Mouse (Mus musculus) hindbrain, embryonic 16.5 days (tissue): ENCODE results near the gene Mpzl2. TPM values are rescaled to one million over a fixed set of nuclear protein-coding genes. Genes with fewer than 3 reads are reported as not detected.

Experiments
- ATAC-seq: fragments of 200-750 bp; cut with Nextera tagmentation; 2 replicates; pipeline ENCODE4 v1.8.0; 2017; ENCODE audit warnings: moderate TSS enrichment, moderate library complexity
- H3K27ac ChIP-seq: fragments of 300-500 bp; sonication (generic); 2 replicates; pipeline ENCODE4 v1.5.1; 2014; ENCODE audit warnings: low read depth, mild to moderate bottlenecking, control low read depth, low read length, moderate library complexity
- H3K27me3 ChIP-seq: fragments of 300-500 bp; sonication (generic); replicated peaks from 2 replicates; pipeline ENCODE4 v1.6.1; 2014; ENCODE audit warnings: low read length; ENCODE audit not compliant: control insufficient read depth, insufficient read depth
- H3K36me3 ChIP-seq: fragments of 300-500 bp; sonication (generic); 2 replicates; pipeline ENCODE4 v1.6.1; 2014; ENCODE audit warnings: mild to moderate bottlenecking, low read length, moderate library complexity, mixed read lengths; ENCODE audit not compliant: control insufficient read depth, insufficient read depth
- H3K4me1 ChIP-seq: fragments of 300-500 bp; sonication (generic); 2 replicates; pipeline ENCODE4 v1.6.1; 2014; ENCODE audit warnings: low read depth, low read length; ENCODE audit not compliant: control insufficient read depth, insufficient read depth
- H3K4me2 ChIP-seq: fragments of 300-500 bp; sonication (generic); 2 replicates; pipeline ENCODE4 v1.6.1; 2014; ENCODE audit warnings: mild to moderate bottlenecking, low read length, control low read depth, moderate library complexity
- H3K4me3 ChIP-seq: fragments of 300-500 bp; sonication (generic); 2 replicates; pipeline ENCODE4 v1.5.1; 2014; ENCODE audit warnings: mild to moderate bottlenecking, low read length, control low read depth, moderate library complexity
- H3K9ac ChIP-seq: fragments of 300-500 bp; sonication (generic); 2 replicates; pipeline ENCODE4 v1.6.1; 2014; ENCODE audit warnings: low read depth, mild to moderate bottlenecking, control low read depth, low read length, moderate library complexity
- H3K9me3 ChIP-seq: fragments of 300-500 bp; sonication (generic); 2 replicates; pipeline ENCODE4 v1.6.1; 2014; ENCODE audit warnings: mild to moderate bottlenecking, low read length, moderate library complexity; ENCODE audit not compliant: control insufficient read depth
- WGBS: fragments of 180-500 bp; shearing (Covaris S2); extraction: QIAGEN DNeasy Blood & Tissue Kit; methylation state at CpG from one replicate; pipeline ENCODE4 v1.1.7; 2014; 5-methylcytosine and 5-hydroxymethylcytosine counted together
- polyA plus RNA-seq: library from polyadenylated mRNA; unstranded; fragments of >200 nt; fragmentation: Nextera tagmentation; extraction: Ambion mirVana; gene quantifications from 2 replicates; pipeline ENCODE4 v1.2.1, GENCODE M21; 2015

Mpzl2 gene
- polyA plus RNA-seq, 1 experiment from 2014 or later: 2.5 TPM

DNA sequence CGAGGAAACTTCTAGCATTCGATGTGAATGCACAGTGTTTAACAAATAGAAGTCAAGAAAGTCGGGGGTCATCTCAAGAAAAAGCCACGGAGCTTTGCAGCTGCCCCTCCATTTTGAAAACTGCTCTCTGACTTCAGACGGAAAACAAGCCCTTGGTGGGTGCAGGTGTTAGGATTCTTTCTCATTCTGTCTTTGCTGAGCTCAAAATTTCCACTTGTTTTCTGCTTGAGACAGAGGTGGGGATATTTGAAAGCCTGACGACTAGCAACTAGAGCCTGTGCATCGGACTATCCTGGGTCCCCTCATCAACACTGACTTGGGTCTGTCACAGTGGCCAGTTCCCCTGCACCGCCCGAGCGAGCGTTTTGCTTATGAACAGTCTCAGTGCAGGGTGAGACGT is 32.2 kb upstream of the Mpzl2 start:
- Histone ChIP-seq H3K27ac (no peak overlapping the region), H3K4me3 (no peak overlapping the region), H3K4me2 (no peak overlapping the region), H3K9ac (no peak overlapping the region), H3K27me3 (no peaks in the 10 kb centered on the region), H3K9me3 (no peaks in the 10 kb centered on the region), H3K4me1 (no peaks in the 10 kb centered on the region), H3K36me3 (no peaks in the 10 kb centered on the region)
- WGBS: 79% methylated on average over 12 of the region's 12 CpGs
- no peak for ATAC-seq

DNA sequence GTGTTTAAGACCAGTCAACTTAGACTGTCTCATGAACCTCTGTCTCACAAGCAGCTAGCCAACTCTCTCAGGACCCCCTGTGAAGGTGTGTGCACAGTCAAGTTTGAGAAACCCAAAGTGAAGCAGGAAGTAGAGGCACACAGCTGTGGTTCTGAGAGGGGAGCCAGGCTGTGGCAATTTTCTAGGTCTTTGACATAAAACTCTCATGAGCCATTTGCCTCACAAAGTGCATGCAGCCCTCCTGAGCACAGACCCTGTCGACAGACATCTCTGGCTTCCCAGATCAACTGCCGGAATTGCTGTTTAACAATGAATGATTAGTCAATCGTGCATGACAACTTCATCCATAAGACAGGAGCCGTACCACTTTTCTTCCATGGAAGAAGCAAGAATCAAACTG is 31.3 kb upstream of the Mpzl2 start:
- H3K4me1 ChIP-seq: no peaks in the 10 kb centered on the region
- no peak overlapping the region for H3K4me3 ChIP-seq
- no peaks in the 10 kb centered on the region for H3K36me3 ChIP-seq
- H3K27me3 ChIP-seq: no peaks in the 10 kb centered on the region
- 58% methylated on average over 4 of the region's 4 CpGs for WGBS
- H3K27ac ChIP-seq: no peak overlapping the region
- H3K9ac ChIP-seq: no peak overlapping the region
- ATAC-seq: no peak
- H3K4me2 ChIP-seq: no peak overlapping the region
- no peaks in the 10 kb centered on the region for H3K9me3 ChIP-seq

DNA sequence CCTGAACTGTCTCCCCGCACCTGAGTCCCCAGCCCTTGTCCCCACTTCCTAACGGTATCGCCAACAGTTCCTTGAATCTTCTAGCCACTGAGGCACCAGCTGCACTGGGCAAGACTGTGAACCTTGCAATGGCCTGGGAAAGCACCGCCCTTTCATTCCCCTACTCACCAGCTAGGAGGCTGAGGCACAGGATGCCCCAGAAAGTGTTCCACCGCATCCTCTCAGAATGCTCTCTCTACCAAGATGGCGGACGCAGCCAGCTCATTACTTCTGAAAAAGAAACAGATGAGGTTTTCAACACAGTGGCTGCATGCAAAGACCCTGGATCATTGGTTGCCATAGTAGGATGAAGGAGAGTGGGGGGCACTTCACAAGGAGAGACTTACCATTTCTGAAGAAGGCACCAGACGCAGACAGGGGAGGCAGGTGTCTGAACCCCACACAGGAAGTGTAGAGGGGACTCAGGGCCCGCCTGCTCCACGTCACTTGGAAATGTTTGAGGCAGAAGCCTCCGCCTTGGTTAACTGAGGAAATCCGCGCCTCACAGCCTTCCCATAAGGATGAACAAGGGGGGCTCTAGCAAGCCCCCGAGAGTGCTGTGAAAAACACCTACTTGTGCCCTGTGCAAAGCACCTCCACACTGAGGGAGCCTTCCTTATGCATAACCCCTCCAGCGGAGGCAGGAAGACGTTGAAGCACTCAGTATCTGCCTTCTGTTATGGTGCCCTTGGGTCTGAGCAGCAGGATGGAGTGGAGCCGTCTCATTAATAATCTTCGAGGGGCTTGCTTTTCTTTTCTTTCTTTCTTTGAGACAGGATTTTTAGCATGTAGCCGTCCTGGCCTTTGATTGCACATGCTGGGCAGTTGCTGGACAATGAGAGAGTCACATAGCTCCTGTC is 30.2 kb upstream of the Mpzl2 start, which contains the start of gene Cd3e:
TSS of gene Cd3e (minus strand) at position 448 of the 899 bp plus-strand sequence.
- no peaks in the 10 kb centered on the region for H3K9me3 ChIP-seq
- H3K4me1 ChIP-seq: no peaks in the 10 kb centered on the region
- no peaks in the 10 kb centered on the region for H3K27me3 ChIP-seq
- H3K9ac ChIP-seq: no peak within 1 kb of the TSS
- H3K4me2 ChIP-seq: no peak within 1 kb of the TSS
- H3K36me3 ChIP-seq: no peaks in the 10 kb centered on the region
- H3K27ac ChIP-seq: no peak within 1 kb of the TSS
- ATAC-seq: no peak
- WGBS: 85% methylated on average over 19 of the region's 19 CpGs
- no peak within 1 kb of the TSS for H3K4me3 ChIP-seq

DNA sequence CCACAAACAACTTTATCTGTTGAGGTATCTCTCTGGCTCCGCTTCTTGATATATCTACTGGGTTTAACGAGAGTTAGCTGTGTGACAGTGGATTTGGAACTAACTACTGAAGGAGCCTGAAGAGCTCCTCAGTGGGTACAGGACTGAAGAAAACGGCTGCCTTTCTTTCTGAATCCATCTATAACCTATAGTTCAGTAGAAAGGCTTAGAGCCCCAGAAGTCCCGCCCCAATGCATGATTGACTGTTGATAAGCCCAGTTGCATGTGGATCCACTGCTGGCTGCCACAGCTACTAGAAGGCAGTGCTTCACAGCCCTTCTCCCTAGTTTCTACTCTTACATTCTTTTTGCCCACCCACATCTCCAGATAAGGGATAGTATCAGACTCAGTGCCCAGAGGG is 29.1 kb upstream of the Mpzl2 start:
- Histone ChIP-seq H3K4me2 (no peak overlapping the region), H3K27ac (no peak overlapping the region), H3K4me1 (no peaks in the 10 kb centered on the region), H3K36me3 (no peaks in the 10 kb centered on the region), H3K4me3 (no peak overlapping the region), H3K9me3 (no peaks in the 10 kb centered on the region), H3K9ac (no peak overlapping the region), H3K27me3 (no peaks in the 10 kb centered on the region)
- ATAC-seq: no peak
- WGBS: 79% methylated on average over 4 of the region's 4 CpGs

- no peaks in the 10 kb centered on the region for H3K4me1 ChIP-seq
- no peak overlapping the region for H3K27ac ChIP-seq
- no peaks in the 10 kb centered on the region for H3K27me3 ChIP-seq
- no peak overlapping the region for H3K4me3 ChIP-seq
- H3K9ac ChIP-seq: no peak overlapping the region
- 49% methylated on average over 6 of the region's 6 CpGs for WGBS
- no peak for ATAC-seq
- H3K9me3 ChIP-seq: no peaks in the 10 kb centered on the region
- H3K4me2 ChIP-seq: no peak overlapping the region
- H3K36me3 ChIP-seq: no peaks in the 10 kb centered on the region
Observed at GRCm38 (mm10) chr9:45011291-45011690, 28.3 kb upstream of the Mpzl2 start.

- no peak for ATAC-seq
- Histone ChIP-seq H3K9me3 (no peaks in the 10 kb centered on the region), H3K4me3 (no peak overlapping the region), H3K36me3 (no peaks in the 10 kb centered on the region), H3K27ac (no peak overlapping the region), H3K9ac (no peak overlapping the region), H3K4me1 (no peaks in the 10 kb centered on the region), H3K4me2 (no peak overlapping the region), H3K27me3 (no peaks in the 10 kb centered on the region)
- 47% methylated on average over 2 of the region's 2 CpGs for WGBS
Observed at GRCm38 (mm10) chr9:45014879-45015278, 24.7 kb upstream of the Mpzl2 start.

- Histone ChIP-seq H3K4me1 (no peaks in the 10 kb centered on the region), H3K9ac (no peak overlapping the region), H3K4me2 (no peak overlapping the region), H3K36me3 (no peaks in the 10 kb centered on the region), H3K4me3 (no peak overlapping the region), H3K27me3 (no peaks in the 10 kb centered on the region), H3K27ac (no peak overlapping the region), H3K9me3 (no peaks in the 10 kb centered on the region)
- no peak for ATAC-seq
- WGBS: 74% methylated on average over 3 of the region's 3 CpGs
Observed at GRCm38 (mm10) chr9:45015841-45016240, 23.8 kb upstream of the Mpzl2 start.

DNA sequence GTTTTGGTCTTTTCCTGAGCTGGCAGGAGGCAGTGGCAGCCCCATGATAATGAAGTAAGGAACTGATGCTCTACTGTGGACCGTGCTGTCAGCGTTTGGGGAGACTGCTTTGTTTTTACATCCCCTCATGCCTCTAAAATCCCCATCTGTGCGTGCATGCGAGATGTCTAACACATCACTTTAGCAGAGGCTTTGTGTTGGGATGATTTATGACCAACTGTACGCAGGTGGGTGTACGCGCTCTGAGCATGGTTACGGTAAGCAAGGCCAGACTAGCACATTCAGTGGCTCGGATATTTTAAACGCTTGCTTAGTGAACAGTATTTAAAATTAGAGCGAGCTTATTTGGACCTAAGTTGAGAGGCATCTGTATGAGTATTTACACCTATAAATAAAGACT is 21.6 kb upstream of the Mpzl2 start:
- no peak overlapping the region for H3K4me3 ChIP-seq
- no peaks in the 10 kb centered on the region for H3K27me3 ChIP-seq
- H3K4me2 ChIP-seq: no peak overlapping the region
- 79% methylated on average over 11 of the region's 11 CpGs for WGBS
- no peak overlapping the region for H3K27ac ChIP-seq
- no peak for ATAC-seq
- no peaks in the 10 kb centered on the region for H3K4me1 ChIP-seq
- H3K36me3 ChIP-seq: no peaks in the 10 kb centered on the region
- H3K9ac ChIP-seq: no peak overlapping the region
- no peaks in the 10 kb centered on the region for H3K9me3 ChIP-seq

- Histone ChIP-seq H3K4me3 (no peak overlapping the region), H3K27ac (no peak overlapping the region), H3K4me1 (no peaks in the 10 kb centered on the region), H3K9ac (no peak overlapping the region), H3K27me3 (no peaks in the 10 kb centered on the region), H3K36me3 (no peaks in the 10 kb centered on the region), H3K9me3 (no peaks in the 10 kb centered on the region), H3K4me2 (no peak overlapping the region)
- ATAC-seq: no peak
- 12% methylated on average over 3 of the region's 3 CpGs for WGBS
Observed at GRCm38 (mm10) chr9:45022800-45023199, 16.8 kb upstream of the Mpzl2 start.
